Mouse (Mus musculus): ENCODE data around the gene Macrod2.

The Macrod2 gene

GRCm38 (mm10) chr2:140395179-140395578, at the start of gene Macrod2:
Macrod2 (plus strand) TSS chr2:140395309.
- DNase-seq (ENCODE audit: low read depth, low spot score), result peak; percentile 98

- DNase-seq (ENCODE audit: low read depth, low spot score), result no peak
Measured at GRCm38 (mm10) chr2:140359905-140360304, 35.2 kb upstream of the Macrod2 start.

DNA sequence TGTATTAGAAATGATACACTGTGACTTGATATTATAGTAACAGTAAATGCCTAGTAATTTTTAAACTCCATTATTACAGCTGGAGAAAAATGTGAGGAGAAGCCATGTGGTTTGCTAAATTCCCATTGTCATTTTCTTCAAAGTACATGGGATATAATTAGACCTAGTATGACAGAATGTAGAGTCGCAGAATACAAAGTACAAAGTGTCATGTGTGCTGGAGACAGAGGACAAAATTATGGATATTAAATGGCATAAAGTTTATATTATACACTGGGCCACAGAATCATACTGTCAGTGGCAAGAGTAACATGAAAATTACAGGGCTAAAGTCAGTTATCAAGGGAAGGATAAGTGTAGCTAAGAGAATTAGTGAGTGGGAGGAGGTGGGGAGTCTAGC, 30.3 kb upstream of the Macrod2 start:
- no peak for DNase-seq (ENCODE audit: low read depth, low spot score)

- no peak for DNase-seq (ENCODE audit: low read depth, low spot score)
Measured at GRCm38 (mm10) chr2:140389525-140389924, 5.6 kb upstream of the Macrod2 start, which contains the start of gene Sel1l2. Sel1l2 (minus strand) TSS chr2:140389706.

- peak; percentile 38 for DNase-seq (ENCODE audit: low read depth, low spot score)
Measured at GRCm38 (mm10) chr2:140395744-140396231, 679 bp downstream of the Macrod2 start.

DNA sequence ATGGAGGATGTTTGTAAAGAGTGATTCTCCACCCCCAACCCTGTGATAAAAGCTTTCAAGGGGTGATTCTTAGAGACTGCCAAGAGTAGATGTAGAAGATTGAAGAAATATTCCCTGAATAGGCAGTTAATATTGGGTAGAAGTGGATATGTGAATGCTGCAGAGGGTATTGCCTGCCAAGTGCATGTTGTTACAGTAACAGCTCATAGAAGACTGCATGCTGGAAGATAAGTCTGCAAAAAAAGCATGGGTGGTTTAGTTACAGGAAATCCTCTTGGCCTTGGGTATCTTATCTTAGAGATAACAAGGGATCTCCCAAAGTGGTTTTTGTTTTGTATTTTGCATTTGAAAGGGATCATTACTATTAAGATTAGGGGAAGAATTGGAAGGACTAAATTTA, 30.7 kb downstream of the Macrod2 start:
- DNase-seq (ENCODE audit: low read depth, low spot score), result no peak

DNA sequence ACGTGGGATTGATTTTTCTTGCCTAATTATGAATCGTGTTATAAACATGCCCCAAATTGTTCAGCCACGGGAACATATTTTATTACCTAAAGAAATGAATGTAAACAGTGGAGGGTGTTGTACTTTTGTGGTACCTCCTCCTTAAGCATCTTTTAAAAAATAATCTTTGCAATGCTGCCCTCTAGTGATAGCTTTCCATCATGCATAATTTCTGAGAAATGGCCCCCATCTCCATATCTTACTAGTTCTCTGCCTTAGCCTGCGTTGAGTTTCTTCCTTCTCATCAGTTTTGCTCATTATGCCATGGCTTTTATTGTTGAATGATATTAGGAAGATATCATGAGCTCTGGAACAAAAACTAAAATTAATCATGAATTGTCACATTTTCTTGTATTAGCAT, 32.2 kb downstream of the Macrod2 start:
- DNase-seq (ENCODE audit: low read depth, low spot score), result peak; percentile 38

GRCm38 (mm10) chr2:140439081-140439480, 44.0 kb downstream of the Macrod2 start:
- DNase-seq (ENCODE audit: low read depth, low spot score), result no peak

GRCm38 (mm10) chr2:140448636-140449035, 53.5 kb downstream of the Macrod2 start:
- DNase-seq (ENCODE audit: low read depth, low spot score), result no peak

DNA sequence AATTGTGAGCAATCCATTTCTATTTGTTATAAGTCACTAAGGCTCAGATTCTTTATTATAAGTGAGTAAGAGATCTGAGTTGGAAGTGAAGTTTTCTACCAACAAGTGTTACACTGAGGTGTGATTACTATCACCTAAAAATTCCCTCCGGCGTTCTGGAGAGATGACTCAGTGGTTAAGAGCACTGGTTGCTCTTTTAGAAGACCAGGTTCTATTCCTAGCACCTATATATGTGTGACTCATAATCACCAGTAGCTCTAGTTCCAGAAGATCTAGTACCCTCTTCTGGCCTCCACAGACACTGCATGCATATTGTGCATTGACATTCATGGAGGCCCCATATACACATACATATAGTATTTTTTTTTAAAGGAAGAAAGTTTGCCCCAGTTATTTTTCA, 80.7 kb downstream of the Macrod2 start:
- DNase-seq (ENCODE audit: low read depth, low spot score), result no peak

GRCm38 (mm10) chr2:140476891-140477290, 81.8 kb downstream of the Macrod2 start:
- DNase-seq (ENCODE audit: low read depth, low spot score), result no peak

DNA sequence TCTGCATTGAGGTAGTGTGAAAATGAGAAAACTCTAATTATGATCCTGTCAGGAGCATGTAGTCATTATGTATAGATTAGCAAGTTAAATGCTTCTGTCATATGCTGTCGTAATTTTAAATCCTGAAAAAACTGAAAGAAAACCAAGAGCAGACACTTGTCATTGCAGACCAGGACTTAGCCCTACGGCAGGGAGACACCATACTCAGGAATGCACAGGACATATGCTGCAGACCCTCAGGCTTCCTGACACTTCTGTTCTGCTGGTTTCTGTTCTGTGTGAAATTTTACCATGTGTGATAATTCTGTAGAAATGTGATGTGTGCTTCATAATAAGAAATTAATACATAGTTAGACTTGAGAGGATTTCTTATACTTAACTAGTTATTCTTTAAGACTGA, 87.5 kb downstream of the Macrod2 start:
- DNase-seq (ENCODE audit: low read depth, low spot score), result no peak

GRCm38 (mm10) chr2:140497688-140498087, 102.6 kb downstream of the Macrod2 start:
- DNase-seq (ENCODE audit: low read depth, low spot score), result no peak

GRCm38 (mm10) chr2:140500951-140501350, 105.8 kb downstream of the Macrod2 start:
- DNase-seq (ENCODE audit: low read depth, low spot score), result peak; percentile 17

DNA sequence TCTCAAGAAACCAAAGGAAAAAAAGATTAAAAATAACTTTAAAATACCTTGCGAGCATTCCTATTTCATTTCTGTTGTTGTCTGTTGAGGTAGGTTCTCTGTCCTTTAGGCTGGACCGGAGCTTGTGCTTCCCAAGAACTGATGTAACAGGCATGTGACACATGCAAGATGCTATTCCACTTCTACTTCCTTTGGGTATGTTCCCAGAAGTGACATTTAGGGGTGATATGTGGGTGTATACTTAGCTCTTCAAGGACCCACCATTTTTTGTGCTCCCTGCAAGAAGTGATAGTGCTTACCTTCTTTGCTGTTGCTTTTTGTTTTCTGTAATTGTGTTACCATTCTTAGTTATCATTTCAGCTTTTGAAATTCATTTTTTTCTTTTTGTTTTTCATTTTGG, 126.4 kb downstream of the Macrod2 start:
- DNase-seq (ENCODE audit: low read depth, low spot score), result no peak

GRCm38 (mm10) chr2:140530214-140530613, 135.1 kb downstream of the Macrod2 start:
- no peak for DNase-seq (ENCODE audit: low read depth, low spot score)

GRCm38 (mm10) chr2:140532024-140532423, 136.9 kb downstream of the Macrod2 start:
- DNase-seq (ENCODE audit: low read depth, low spot score), result no peak

DNA sequence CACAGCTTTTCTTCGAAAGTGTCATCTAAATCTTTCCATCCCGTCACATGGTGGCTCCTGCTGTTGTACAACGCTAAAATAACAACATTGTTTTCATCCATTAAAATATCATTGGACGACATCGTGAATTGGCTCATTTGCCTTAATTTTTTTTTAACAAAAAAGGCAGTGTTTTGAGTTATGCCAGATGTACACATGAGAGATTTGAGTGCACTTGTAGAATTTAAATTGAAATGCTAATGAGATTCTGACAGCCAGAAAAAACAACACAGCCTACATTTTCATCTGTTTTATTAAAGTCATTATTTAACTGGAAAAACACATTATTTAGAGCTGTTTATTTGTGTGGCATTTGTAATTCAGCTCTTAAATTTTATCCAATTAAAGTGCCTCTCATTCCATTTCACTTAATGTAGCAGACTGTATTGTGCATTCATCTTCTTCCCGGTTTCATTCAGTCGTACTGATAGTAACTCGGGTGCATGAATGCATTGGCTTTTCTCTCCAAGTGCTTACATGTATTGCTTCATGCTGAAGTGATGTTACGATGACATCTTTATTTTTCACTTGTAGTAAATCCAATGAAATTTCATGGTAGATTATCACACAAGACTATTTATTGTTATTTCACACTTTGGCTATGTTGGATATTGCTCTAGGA, 137.9 kb downstream of the Macrod2 start:
- no peak for DNase-seq (ENCODE audit: low read depth, low spot score)

- no peak for DNase-seq (ENCODE audit: low read depth, low spot score)
Measured at GRCm38 (mm10) chr2:140533621-140534020, 138.5 kb downstream of the Macrod2 start.

DNA sequence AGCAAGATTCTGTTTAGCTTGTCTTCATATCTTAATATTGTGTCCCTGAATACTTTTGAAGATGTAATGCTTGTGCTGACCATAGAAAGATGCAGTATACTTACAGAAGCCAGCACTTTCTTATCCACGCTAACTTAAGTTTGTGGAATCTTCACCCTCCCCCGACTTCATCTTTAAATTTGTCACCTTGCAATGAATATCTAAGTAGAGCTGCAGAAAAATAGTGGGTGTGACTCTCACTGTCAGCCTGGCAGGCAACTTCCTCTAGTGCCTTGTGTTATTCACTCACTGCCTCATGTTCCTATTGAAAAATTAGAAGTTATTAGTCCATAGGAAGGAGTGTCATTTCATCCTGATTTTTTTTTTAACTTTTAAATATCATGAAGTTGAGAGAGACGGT, 139.5 kb downstream of the Macrod2 start:
- DNase-seq (ENCODE audit: low read depth, low spot score), result no peak

- no peak for DNase-seq (ENCODE audit: low read depth, low spot score)
Measured at GRCm38 (mm10) chr2:140535832-140536571, 140.9 kb downstream of the Macrod2 start.

- DNase-seq (ENCODE audit: low read depth, low spot score), result no peak
Measured at GRCm38 (mm10) chr2:140549286-140549685, 154.2 kb downstream of the Macrod2 start.

DNA sequence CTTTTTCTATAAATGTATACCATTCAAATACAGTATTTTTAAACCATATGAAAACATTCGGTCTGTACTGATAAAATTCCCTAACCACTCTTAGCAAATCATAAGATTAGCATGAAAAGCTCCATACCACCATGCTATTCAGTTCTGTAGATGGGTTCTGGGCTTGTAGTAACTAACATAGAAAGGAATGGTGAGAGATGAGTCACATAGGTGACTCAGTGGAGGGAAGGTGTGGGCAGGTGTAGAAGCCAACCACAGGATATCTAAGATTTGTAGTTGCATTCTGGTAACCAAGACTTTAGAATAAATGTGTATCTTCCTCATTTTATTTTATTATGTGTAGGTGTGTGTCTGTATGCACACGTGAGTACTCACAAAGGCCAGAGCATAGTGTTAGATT, 166.3 kb downstream of the Macrod2 start:
- no peak for DNase-seq (ENCODE audit: low read depth, low spot score)

All from retina, postnatal 7 days (tissue).